Mouse (Mus musculus) kidney, adult 2 months (tissue): ENCODE data around the gene Lpin2. TPM values are rescaled to one million over a fixed set of nuclear protein-coding genes. Genes with fewer than 3 reads are reported as not detected.
A peak's percentile ranks its signal among the peaks of the same experiment; 100 is the strongest.

Experiments
- DNase-seq: peaks from one replicate; pipeline ENCODE4 v3.0.0; 2021
- H3K27ac ChIP-seq: fragments of 200-500 bp; 2 replicates; pipeline ENCODE4 v1.5.1; 2012; ENCODE audit warnings: low read depth, low read length, control low read depth, inconsistent platforms; ENCODE audit not compliant: insufficient read depth
- H3K27me3 ChIP-seq: fragments of 200-500 bp; replicated peaks from 2 replicates; pipeline ENCODE4 v1.6.1; 2012; ENCODE audit warnings: mild to moderate bottlenecking, moderate library complexity, low read length, inconsistent platforms; ENCODE audit not compliant: control insufficient read depth, insufficient read depth
- H3K36me3 ChIP-seq: fragments of 200-500 bp; 2 replicates; pipeline ENCODE4 v1.6.1; 2012; ENCODE audit warnings: mild to moderate bottlenecking, moderate library complexity, low read length, inconsistent platforms; ENCODE audit not compliant: control insufficient read depth, insufficient read depth
- H3K4me1 ChIP-seq: fragments of 200-500 bp; 2 replicates; pipeline ENCODE4 v1.6.1; 2011; ENCODE audit warnings: low read length; ENCODE audit not compliant: control insufficient read depth, insufficient read depth
- H3K4me3 ChIP-seq: fragments of 200-500 bp; 2 replicates; pipeline ENCODE4 v1.5.1; 2011; ENCODE audit warnings: mild to moderate bottlenecking, low read depth, low read length, control low read depth; ENCODE audit not compliant: insufficient read depth
- CTCF ChIP-seq: fragments of 200-500 bp; conservative IDR thresholded peaks from 2 replicates; pipeline ENCODE4 v1.5.1; 2011; ENCODE audit warnings: low read depth, mild to moderate bottlenecking, control low read depth, low read length, moderate library complexity, mixed read lengths; ENCODE audit not compliant: insufficient read depth, insufficient read length
- POLR2A ChIP-seq: fragments of 200-500 bp; IDR thresholded peaks from one replicate; pipeline ENCODE4 v1.6.1; 2011; ENCODE audit warnings: low read depth, low read length, control low read depth
- WGBS: fragments of 180-500 bp; shearing (Covaris S2); methylation state at CpG from one replicate; pipeline ENCODE4 v1.1.7; 2018; 5-methylcytosine and 5-hydroxymethylcytosine counted together
- polyA plus RNA-seq: library from polyadenylated mRNA; depleted of rRNA; stranded (reverse); fragments of >200 nt; gene quantifications from 2 replicates; pipeline ENCODE4 v1.2.3, GENCODE M21; 2012

Gene Lpin2
- polyA plus RNA-seq, 1 experiment: 17.7 TPM

GRCm38 (mm10) chr17:71184356-71185111 lies 2.2 kb downstream of the Lpin2 start:
- DNase-seq: peak; percentile 84
- WGBS: 6% methylated on average over 22 of the region's 22 CpGs
- H3K27me3 ChIP-seq: no peaks in the 10 kb centered on the region
- peaks cover 31% of the 10 kb centered on the region for H3K4me1 ChIP-seq
- TF ChIP-seq POLR2A: no peak
- no peak for TF ChIP-seq CTCF
- H3K27ac ChIP-seq: peak overlapping the region; percentile 88
- no peaks in the 10 kb centered on the region for H3K36me3 ChIP-seq
- peak overlapping the region; percentile 99 for H3K4me3 ChIP-seq

- H3K27me3 ChIP-seq: no peaks in the 10 kb centered on the region
- peaks cover 39% of the 10 kb centered on the region for H3K4me1 ChIP-seq
- DNase-seq: no peak
- 16% methylated on average over 1 of the region's 1 CpGs for WGBS
- H3K27ac ChIP-seq: peak overlapping the region; percentile 88
- no peak for TF ChIP-seq POLR2A
- no peak for TF ChIP-seq CTCF
- H3K4me3 ChIP-seq: 0 out of 2 replicates have a peak overlapping the region, but pooled peaks have one; percentile 25
- no peaks in the 10 kb centered on the region for H3K36me3 ChIP-seq
These were observed 3.0 kb downstream of the Lpin2 start for GRCm38 (mm10) chr17:71185368-71185767.

DNA sequence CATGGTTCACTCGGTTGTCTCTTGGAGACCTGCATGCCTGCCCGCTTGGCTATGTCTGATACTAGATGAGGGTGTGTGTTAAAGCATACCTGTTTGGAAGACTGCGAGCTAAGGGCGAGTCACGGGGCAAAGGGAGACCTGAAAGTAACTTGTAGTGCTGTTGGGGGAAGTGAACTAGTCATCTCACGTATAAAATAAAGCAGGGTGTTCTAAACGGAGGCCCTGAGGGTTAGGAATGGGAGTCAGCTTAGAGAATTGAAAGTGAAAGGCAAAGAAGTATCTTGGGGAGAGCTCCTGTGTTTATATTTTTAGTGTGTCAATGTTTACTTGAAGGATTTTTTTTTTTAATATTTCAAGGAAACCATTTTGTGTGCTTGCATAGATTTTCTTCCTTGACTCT lies 8.2 kb downstream of the Lpin2 start:
- 37% methylated on average over 7 of the region's 7 CpGs for WGBS
- DNase-seq: peak; percentile 36
- no peak overlapping the region for H3K4me3 ChIP-seq
- no peaks in the 10 kb centered on the region for H3K36me3 ChIP-seq
- H3K27me3 ChIP-seq: no peaks in the 10 kb centered on the region
- TF ChIP-seq POLR2A (no peak), CTCF (no peak)
- H3K27ac ChIP-seq: peak overlapping the region; percentile 19; the same call in 1 of the 2 replicates
- H3K4me1 ChIP-seq: peaks cover 54% of the 10 kb centered on the region

GRCm38 (mm10) chr17:71191063-71191462 lies 8.7 kb downstream of the Lpin2 start:
- no peaks in the 10 kb centered on the region for H3K36me3 ChIP-seq
- TF ChIP-seq POLR2A (no peak), CTCF (no peak)
- no peak overlapping the region for H3K27ac ChIP-seq
- WGBS: 83% methylated on average over 2 of the region's 2 CpGs
- no peaks in the 10 kb centered on the region for H3K27me3 ChIP-seq
- DNase-seq: no peak
- no peak overlapping the region for H3K4me3 ChIP-seq
- H3K4me1 ChIP-seq: peaks cover 57% of the 10 kb centered on the region

GRCm38 (mm10) chr17:71191651-71192419 lies 9.5 kb downstream of the Lpin2 start:
- Histone ChIP-seq H3K27ac (peak overlapping the region; percentile 41), H3K4me3 (no peak overlapping the region), H3K27me3 (no peaks in the 10 kb centered on the region), H3K4me1 (peaks cover 52% of the 10 kb centered on the region), H3K36me3 (no peaks in the 10 kb centered on the region)
- WGBS: 82% methylated on average over 8 of the region's 8 CpGs
- TF ChIP-seq POLR2A (no peak), CTCF (no peak)
- no peak for DNase-seq

DNA sequence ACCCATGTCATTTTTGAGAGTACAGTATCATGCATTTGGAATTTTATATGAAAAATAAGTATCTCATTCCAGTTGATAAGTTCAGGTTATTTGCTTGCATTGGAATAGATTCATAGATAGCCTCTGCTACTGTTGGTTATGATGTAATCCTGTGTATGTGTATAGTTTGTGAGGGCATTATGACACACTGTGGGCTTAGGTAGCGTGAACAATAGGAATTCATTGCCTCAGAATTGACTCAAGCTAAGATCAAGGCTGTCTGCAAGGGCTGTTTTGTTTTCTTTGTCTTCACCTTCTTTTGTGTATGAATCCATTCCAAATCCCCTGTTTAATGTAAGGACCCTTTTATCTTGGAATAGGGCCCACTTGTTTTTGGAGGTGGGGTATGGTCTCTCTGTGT lies 10.7 kb downstream of the Lpin2 start:
- no peak overlapping the region for H3K27ac ChIP-seq

GRCm38 (mm10) chr17:71193485-71193884 lies 11.1 kb downstream of the Lpin2 start:
- no peaks in the 10 kb centered on the region for H3K36me3 ChIP-seq
- DNase-seq: no peak
- H3K27me3 ChIP-seq: no peaks in the 10 kb centered on the region
- no peak overlapping the region for H3K27ac ChIP-seq
- no peak overlapping the region for H3K4me3 ChIP-seq
- WGBS: 28% methylated on average over 1 of the region's 1 CpGs
- H3K4me1 ChIP-seq: peaks cover 46% of the 10 kb centered on the region
- TF ChIP-seq POLR2A (no peak), CTCF (no peak)

More for the DNA sequence above, 10.7 kb downstream of the Lpin2 start:
- Histone ChIP-seq H3K27me3 (no peaks in the 10 kb centered on the region), H3K36me3 (no peaks in the 10 kb centered on the region), H3K4me1 (peaks cover 46% of the 10 kb centered on the region), H3K4me3 (no peak overlapping the region)
- TF ChIP-seq POLR2A (no peak), CTCF (no peak)
- 95% methylated on average over 1 of the region's 1 CpGs for WGBS
- no peak for DNase-seq
